Mouse (Mus musculus) right cerebral cortex, postnatal 4 days (tissue): ENCODE results near the gene Gm3486.
"Not testable (repeated sequence)": the region's sequence is repeated elsewhere in the genome, so short reads cannot be mapped to it uniquely, and the experiment has no call there.

ENCODE experiments used
- DNase-seq: peaks from one replicate; pipeline ENCODE4 v3.0.0-alpha.2; 2022

Gene Gm3486

GRCm38 (mm10) chr14:41489385-41489784 is at the start of gene Gm3486:
Gene Gm3486, minus strand, starts transcription at chr14:41489485.
- not testable (repeated sequence) for DNase-seq

- DNase-seq: not testable (repeated sequence)
These were observed 35.4 kb upstream of the Gm3486 start for GRCm38 (mm10) chr14:41524695-41525094.

DNA sequence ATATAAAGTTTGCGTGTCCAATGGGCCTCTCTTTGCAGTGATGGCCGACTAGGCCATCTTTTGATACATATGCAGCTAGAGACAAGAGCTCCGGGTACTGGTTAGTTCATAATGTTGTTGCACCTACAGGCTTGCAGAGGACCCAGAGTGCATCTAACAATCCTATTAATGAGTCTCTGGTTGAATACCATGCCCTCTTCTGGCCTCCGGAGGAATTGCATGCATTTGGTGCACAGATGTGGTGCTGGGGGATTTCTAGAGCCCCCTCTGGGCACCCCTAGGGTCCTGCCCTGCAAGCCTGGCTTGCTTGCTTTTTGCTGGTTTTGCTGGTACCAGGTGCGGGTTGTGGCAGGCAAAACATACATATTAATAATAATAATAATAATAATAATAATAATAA is 31.4 kb upstream of the Gm3486 start:
- DNase-seq: not testable (repeated sequence)

- not testable (repeated sequence) for DNase-seq
These were observed 35.9 kb downstream of the Gm3486 start, which contains the start of gene Gm7954 for GRCm38 (mm10) chr14:41453418-41453817. Gene Gm7954, minus strand, starts transcription at chr14:41453518.
